Mouse (Mus musculus) intestine, postnatal 0 days (tissue): ENCODE results near the gene Hnf4a. TPM values are rescaled to one million over a fixed set of nuclear protein-coding genes. Genes with fewer than 3 reads are reported as not detected.
"Not testable (repeated sequence)": the region's sequence is repeated elsewhere in the genome, so short reads cannot be mapped to it uniquely, and the experiment has no call there.

ENCODE experiments used
- ATAC-seq: fragments of 200-750 bp; cut with Nextera tagmentation; 2 replicates; pipeline ENCODE4 v1.8.0; 2017; ENCODE audit warnings: mild to moderate bottlenecking, moderate TSS enrichment, moderate library complexity
- H3K27ac ChIP-seq: fragments of 300-500 bp; sonication (generic); 2 replicates; pipeline ENCODE4 v1.5.1; 2014; ENCODE audit warnings: mild to moderate bottlenecking, low read depth, low read length, moderate library complexity
- H3K27me3 ChIP-seq: fragments of 300-500 bp; sonication (generic); replicated peaks from 2 replicates; pipeline ENCODE4 v1.6.1; 2014; ENCODE audit warnings: low read length, mixed read lengths; ENCODE audit not compliant: control insufficient read depth, insufficient read depth
- H3K36me3 ChIP-seq: fragments of 300-500 bp; sonication (generic); 2 replicates; pipeline ENCODE4 v1.6.1; 2014; ENCODE audit warnings: mild to moderate bottlenecking, moderate library complexity; ENCODE audit not compliant: control insufficient read depth, insufficient read depth
- H3K4me1 ChIP-seq: fragments of 300-500 bp; sonication (generic); replicated peaks from 2 replicates; pipeline ENCODE4 v1.6.1; 2014; ENCODE audit warnings: antibody characterized with exemption, low read length, mixed read lengths; ENCODE audit not compliant: control insufficient read depth, insufficient read depth
- H3K4me2 ChIP-seq: fragments of 300-500 bp; sonication (generic); replicated peaks from 2 replicates; pipeline ENCODE4 v1.6.1; 2014; ENCODE audit warnings: low read depth, mild to moderate bottlenecking, moderate library complexity
- H3K4me3 ChIP-seq: fragments of 300-500 bp; sonication (generic); 2 replicates; pipeline ENCODE4 v1.5.1; 2014; ENCODE audit warnings: low read depth, low read length
- H3K9ac ChIP-seq: fragments of 300-500 bp; sonication (generic); 2 replicates; pipeline ENCODE4 v1.6.1; 2014; ENCODE audit warnings: mild to moderate bottlenecking, low read depth, low read length
- H3K9me3 ChIP-seq: fragments of 300-500 bp; sonication (generic); 2 replicates; pipeline ENCODE4 v1.6.1; 2016; ENCODE audit warnings: mixed run types; ENCODE audit not compliant: control insufficient read depth
- CTCF ChIP-seq: sonication (generic); IDR thresholded peaks from 2 replicates; pipeline ENCODE4 v1.5.1; 2016; ENCODE audit warnings: low read depth, mild to moderate bottlenecking, control low read depth, antibody characterized with exemption, moderate library complexity
- WGBS: fragments of 180-500 bp; shearing (Covaris S2); extraction: QIAGEN DNeasy Blood & Tissue Kit; methylation state at CpG from one replicate; pipeline ENCODE4 v1.1.7; 2014; 5-methylcytosine and 5-hydroxymethylcytosine counted together
- polyA plus RNA-seq: library from polyadenylated mRNA; unstranded; fragments of >200 nt; fragmentation: Nextera tagmentation; extraction: Ambion mirVana; gene quantifications from 2 replicates; pipeline ENCODE4 v1.2.1, GENCODE M21; 2015

Hnf4a gene
- 50.8 and 53.0 TPM in 2 replicates for polyA plus RNA-seq

- TF ChIP-seq CTCF, result no peak
- Histone ChIP-seq H3K4me1 (no peaks in the 10 kb centered on the region; the same call in 1 of the 2 replicates), H3K27me3 (no peaks in the 10 kb centered on the region), H3K4me2 (peak within 1 kb of the TSS; percentile 58), H3K9me3 (no peaks in the 10 kb centered on the region), H3K9ac (peak within 1 kb of the TSS; percentile 45; the same call in 1 of the 2 replicates), H3K4me3 (peak within 1 kb of the TSS; percentile 43), H3K36me3 (no peaks in the 10 kb centered on the region), H3K27ac (peak within 1 kb of the TSS; percentile 80)
- peak; percentile 78 for ATAC-seq
- WGBS, result 36% methylated on average over 10 of the region's 10 CpGs
Measured at GRCm38 (mm10) chr2:163506300-163507004, at the start of gene Hnf4a. Gene Hnf4a, plus strand, starts transcription at chr2:163506808.

GRCm38 (mm10) chr2:163458539-163459265, 47.9 kb upstream of the Hnf4a start:
- no peak overlapping the region for H3K9ac ChIP-seq
- no peaks in the 10 kb centered on the region for H3K4me1 ChIP-seq
- H3K9me3 ChIP-seq, result no peaks in the 10 kb centered on the region
- no peak for TF ChIP-seq CTCF
- WGBS, result 40% methylated on average over 27 of the region's 27 CpGs
- peak; percentile 58 for ATAC-seq
- H3K4me3 ChIP-seq, result no peak overlapping the region
- peaks cover 15% of the 10 kb centered on the region; the same call in 1 of the 2 replicates for H3K27me3 ChIP-seq
- H3K36me3 ChIP-seq, result no peaks in the 10 kb centered on the region
- H3K4me2 ChIP-seq, result no peak overlapping the region
- H3K27ac ChIP-seq, result no peak overlapping the region

GRCm38 (mm10) chr2:163459380-163459779, 47.2 kb upstream of the Hnf4a start:
- Histone ChIP-seq H3K9me3 (no peaks in the 10 kb centered on the region), H3K36me3 (no peaks in the 10 kb centered on the region), H3K4me1 (no peaks in the 10 kb centered on the region), H3K4me3 (no peak overlapping the region), H3K9ac (no peak overlapping the region), H3K4me2 (no peak overlapping the region), H3K27ac (no peak overlapping the region), H3K27me3 (peaks cover 15% of the 10 kb centered on the region; the same call in 1 of the 2 replicates)
- no peak for ATAC-seq
- WGBS, result 32% methylated on average over 10 of the region's 10 CpGs
- TF ChIP-seq CTCF, result no peak

DNA sequence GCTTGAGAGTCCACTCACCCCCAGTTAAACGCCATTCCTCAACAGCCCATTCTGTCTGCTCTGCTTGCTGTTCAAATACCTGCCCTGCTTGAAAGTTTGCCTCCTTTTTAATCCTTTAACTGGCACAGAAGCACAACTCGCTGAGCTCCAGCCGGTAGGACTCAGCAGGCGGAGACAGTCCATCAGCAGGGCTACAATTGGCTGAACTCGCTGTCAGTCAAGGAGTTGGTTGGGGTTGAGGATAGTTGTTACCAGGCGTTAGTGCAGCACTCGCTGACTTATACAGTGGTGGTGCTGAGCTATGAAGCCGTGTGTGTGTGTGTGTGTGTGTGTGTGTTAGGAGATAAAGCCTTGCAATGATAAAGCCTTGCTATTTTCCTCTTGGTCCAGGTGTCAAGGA, 46.0 kb upstream of the Hnf4a start:
- no peak for TF ChIP-seq CTCF
- H3K27ac ChIP-seq, result no peak overlapping the region
- peaks cover 15% of the 10 kb centered on the region; the same call in 1 of the 2 replicates for H3K27me3 ChIP-seq
- peaks cover 4% of the 10 kb centered on the region; the same call in 1 of the 2 replicates for H3K36me3 ChIP-seq
- H3K9me3 ChIP-seq, result no peaks in the 10 kb centered on the region
- H3K9ac ChIP-seq, result no peak overlapping the region
- no peaks in the 10 kb centered on the region for H3K4me1 ChIP-seq
- no peak overlapping the region for H3K4me3 ChIP-seq
- 91% methylated on average over 8 of the region's 8 CpGs for WGBS
- no peak overlapping the region for H3K4me2 ChIP-seq
- no peak for ATAC-seq

DNA sequence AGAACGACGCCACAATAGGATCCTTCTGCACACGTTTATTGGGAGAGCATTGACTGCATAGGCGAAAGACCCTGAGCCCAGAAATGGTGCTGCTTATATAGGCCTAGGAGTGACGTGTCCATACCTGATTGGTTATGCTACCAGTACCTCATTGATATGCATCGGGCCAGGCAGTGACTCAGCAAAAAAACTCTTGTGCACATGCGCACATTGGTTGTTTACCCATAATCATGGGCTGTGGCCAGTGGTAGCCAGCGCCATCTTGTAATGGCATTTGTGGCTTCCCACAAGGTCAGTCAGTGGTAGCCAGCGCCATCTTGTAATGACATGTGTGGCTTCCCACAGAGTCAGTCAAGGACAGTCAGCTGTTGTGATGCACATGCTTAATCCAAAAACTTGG, 45.3 kb upstream of the Hnf4a start:
- not testable (repeated sequence) for H3K36me3 ChIP-seq, H3K9me3 ChIP-seq, H3K4me1 ChIP-seq, H3K4me2 ChIP-seq, H3K27ac ChIP-seq, H3K4me3 ChIP-seq, ATAC-seq, H3K9ac ChIP-seq
- peaks cover 15% of the 10 kb centered on the region; the same call in 1 of the 2 replicates for H3K27me3 ChIP-seq
- 96% methylated on average over 9 of the region's 9 CpGs for WGBS

- H3K36me3 ChIP-seq, result peaks cover 7% of the 10 kb centered on the region; the same call in 1 of the 2 replicates
- no peaks in the 10 kb centered on the region for H3K9me3 ChIP-seq
- H3K4me1 ChIP-seq, result no peaks in the 10 kb centered on the region
- no peak overlapping the region for H3K9ac ChIP-seq
- no peak overlapping the region for H3K27ac ChIP-seq
- ATAC-seq, result no peak
- peaks cover 15% of the 10 kb centered on the region; the same call in 1 of the 2 replicates for H3K27me3 ChIP-seq
- no peak overlapping the region for H3K4me2 ChIP-seq
- WGBS, result 33% methylated on average over 5 of the region's 5 CpGs
- no peak overlapping the region for H3K4me3 ChIP-seq
- no peak for TF ChIP-seq CTCF
Measured at GRCm38 (mm10) chr2:163462386-163462785, 44.2 kb upstream of the Hnf4a start.
